Mouse (Mus musculus) hindbrain, embryonic 16.5 days (tissue): Measurements from ENCODE around the gene Atp1a1. TPM values are rescaled to one million over a fixed set of nuclear protein-coding genes. Genes with fewer than 3 reads are reported as not detected.
A peak's percentile ranks its signal among the peaks of the same experiment; 100 is the strongest.

Experiments
- ATAC-seq: fragments of 200-750 bp; cut with Nextera tagmentation; 2 replicates; pipeline ENCODE4 v1.8.0; 2017; ENCODE audit warnings: moderate TSS enrichment, moderate library complexity
- H3K27ac ChIP-seq: fragments of 300-500 bp; sonication (generic); 2 replicates; pipeline ENCODE4 v1.5.1; 2014; ENCODE audit warnings: low read depth, mild to moderate bottlenecking, control low read depth, low read length, moderate library complexity
- H3K27me3 ChIP-seq: fragments of 300-500 bp; sonication (generic); replicated peaks from 2 replicates; pipeline ENCODE4 v1.6.1; 2014; ENCODE audit warnings: low read length; ENCODE audit not compliant: control insufficient read depth, insufficient read depth
- H3K36me3 ChIP-seq: fragments of 300-500 bp; sonication (generic); 2 replicates; pipeline ENCODE4 v1.6.1; 2014; ENCODE audit warnings: mild to moderate bottlenecking, low read length, moderate library complexity, mixed read lengths; ENCODE audit not compliant: control insufficient read depth, insufficient read depth
- H3K4me1 ChIP-seq: fragments of 300-500 bp; sonication (generic); 2 replicates; pipeline ENCODE4 v1.6.1; 2014; ENCODE audit warnings: low read depth, low read length; ENCODE audit not compliant: control insufficient read depth, insufficient read depth
- H3K4me2 ChIP-seq: fragments of 300-500 bp; sonication (generic); 2 replicates; pipeline ENCODE4 v1.6.1; 2014; ENCODE audit warnings: mild to moderate bottlenecking, low read length, control low read depth, moderate library complexity
- H3K4me3 ChIP-seq: fragments of 300-500 bp; sonication (generic); 2 replicates; pipeline ENCODE4 v1.5.1; 2014; ENCODE audit warnings: mild to moderate bottlenecking, low read length, control low read depth, moderate library complexity
- H3K9ac ChIP-seq: fragments of 300-500 bp; sonication (generic); 2 replicates; pipeline ENCODE4 v1.6.1; 2014; ENCODE audit warnings: low read depth, mild to moderate bottlenecking, control low read depth, low read length, moderate library complexity
- H3K9me3 ChIP-seq: fragments of 300-500 bp; sonication (generic); 2 replicates; pipeline ENCODE4 v1.6.1; 2014; ENCODE audit warnings: mild to moderate bottlenecking, low read length, moderate library complexity; ENCODE audit not compliant: control insufficient read depth
- WGBS: fragments of 180-500 bp; shearing (Covaris S2); extraction: QIAGEN DNeasy Blood & Tissue Kit; methylation state at CpG from one replicate; pipeline ENCODE4 v1.1.7; 2014; 5-methylcytosine and 5-hydroxymethylcytosine counted together
- polyA plus RNA-seq: library from polyadenylated mRNA; unstranded; fragments of >200 nt; fragmentation: Nextera tagmentation; extraction: Ambion mirVana; gene quantifications from 2 replicates; pipeline ENCODE4 v1.2.1, GENCODE M21; 2015

Atp1a1 gene
- polyA plus RNA-seq, 1 experiment from 2014 or later: 67.5 TPM

GRCm38 (mm10) chr3:101552621-101553620 lies 51.6 kb downstream of the Atp1a1 start:
- ATAC-seq: no peak
- Histone ChIP-seq H3K27ac (no peak overlapping the region), H3K36me3 (no peaks in the 10 kb centered on the region), H3K4me1 (peaks cover 7% of the 10 kb centered on the region; the same call in 1 of the 2 replicates), H3K4me3 (no peak overlapping the region), H3K27me3 (no peaks in the 10 kb centered on the region), H3K9me3 (no peaks in the 10 kb centered on the region), H3K4me2 (no peak overlapping the region), H3K9ac (no peak overlapping the region)
- 89% methylated on average over 7 of the region's 7 CpGs for WGBS

- peaks cover 7% of the 10 kb centered on the region; the same call in 1 of the 2 replicates for H3K4me1 ChIP-seq
- no peak overlapping the region for H3K4me3 ChIP-seq
- WGBS: 58% methylated on average over 25 of the region's 26 CpGs
- no peak overlapping the region for H3K27ac ChIP-seq
- H3K9ac ChIP-seq: no peak overlapping the region
- no peaks in the 10 kb centered on the region for H3K27me3 ChIP-seq
- no peaks in the 10 kb centered on the region for H3K9me3 ChIP-seq
- ATAC-seq: peak; percentile 55
- no peaks in the 10 kb centered on the region for H3K36me3 ChIP-seq
- H3K4me2 ChIP-seq: no peak overlapping the region
Observed at GRCm38 (mm10) chr3:101551457-101552230, 52.8 kb downstream of the Atp1a1 start.

- Histone ChIP-seq H3K27me3 (no peaks in the 10 kb centered on the region), H3K4me1 (peaks cover 7% of the 10 kb centered on the region; the same call in 1 of the 2 replicates), H3K27ac (no peak overlapping the region), H3K4me2 (no peak overlapping the region), H3K4me3 (no peak overlapping the region), H3K9ac (no peak overlapping the region), H3K9me3 (no peaks in the 10 kb centered on the region), H3K36me3 (no peaks in the 10 kb centered on the region)
- no peak for ATAC-seq
- WGBS: 84% methylated on average over 5 of the region's 5 CpGs
Observed at GRCm38 (mm10) chr3:101549749-101550148, 54.7 kb downstream of the Atp1a1 start.

- Histone ChIP-seq H3K36me3 (no peaks in the 10 kb centered on the region), H3K9me3 (no peaks in the 10 kb centered on the region), H3K4me2 (no peak overlapping the region), H3K27me3 (no peaks in the 10 kb centered on the region), H3K4me1 (no peaks in the 10 kb centered on the region), H3K27ac (no peak overlapping the region), H3K4me3 (no peak overlapping the region), H3K9ac (no peak overlapping the region)
- ATAC-seq: no peak
- 62% methylated on average over 7 of the region's 7 CpGs for WGBS
Observed at GRCm38 (mm10) chr3:101544116-101544515, 60.4 kb downstream of the Atp1a1 start.

- no peaks in the 10 kb centered on the region for H3K36me3 ChIP-seq
- 42% methylated on average over 6 of the region's 6 CpGs for WGBS
- no peaks in the 10 kb centered on the region for H3K4me1 ChIP-seq
- no peaks in the 10 kb centered on the region for H3K27me3 ChIP-seq
- no peak for ATAC-seq
- no peak overlapping the region for H3K4me2 ChIP-seq
- H3K27ac ChIP-seq: no peak overlapping the region
- H3K9ac ChIP-seq: no peak overlapping the region
- H3K4me3 ChIP-seq: no peak overlapping the region
- H3K9me3 ChIP-seq: no peaks in the 10 kb centered on the region
Observed at GRCm38 (mm10) chr3:101541571-101541970, 62.9 kb downstream of the Atp1a1 start.

GRCm38 (mm10) chr3:101540568-101540967 lies 63.9 kb downstream of the Atp1a1 start:
- WGBS: 63% methylated on average over 4 of the region's 4 CpGs
- no peaks in the 10 kb centered on the region for H3K4me1 ChIP-seq
- H3K4me3 ChIP-seq: no peak overlapping the region
- no peak overlapping the region for H3K27ac ChIP-seq
- no peaks in the 10 kb centered on the region for H3K27me3 ChIP-seq
- no peak overlapping the region for H3K9ac ChIP-seq
- no peaks in the 10 kb centered on the region for H3K36me3 ChIP-seq
- H3K9me3 ChIP-seq: no peaks in the 10 kb centered on the region
- ATAC-seq: no peak
- H3K4me2 ChIP-seq: no peak overlapping the region

- Histone ChIP-seq H3K4me1 (no peaks in the 10 kb centered on the region; the same call in 1 of the 2 replicates), H3K27me3 (no peaks in the 10 kb centered on the region), H3K27ac (no peak overlapping the region), H3K9me3 (no peaks in the 10 kb centered on the region), H3K9ac (no peak overlapping the region), H3K4me2 (no peak overlapping the region), H3K4me3 (no peak overlapping the region), H3K36me3 (no peaks in the 10 kb centered on the region)
- no peak for ATAC-seq
- 85% methylated on average over 7 of the region's 7 CpGs for WGBS
Observed at GRCm38 (mm10) chr3:101536322-101536721, 68.2 kb downstream of the Atp1a1 start.

GRCm38 (mm10) chr3:101534311-101534710 lies 70.2 kb downstream of the Atp1a1 start:
- Histone ChIP-seq H3K4me2 (no peak overlapping the region), H3K9ac (no peak overlapping the region), H3K27me3 (no peaks in the 10 kb centered on the region), H3K4me3 (no peak overlapping the region), H3K36me3 (no peaks in the 10 kb centered on the region), H3K27ac (no peak overlapping the region), H3K9me3 (no peaks in the 10 kb centered on the region), H3K4me1 (peaks cover under 1% of the 10 kb centered on the region)
- ATAC-seq: no peak
- WGBS: 90% methylated on average over 9 of the region's 9 CpGs

- Histone ChIP-seq H3K27ac (no peak overlapping the region), H3K4me2 (no peak overlapping the region), H3K9me3 (no peaks in the 10 kb centered on the region), H3K27me3 (no peaks in the 10 kb centered on the region), H3K36me3 (no peaks in the 10 kb centered on the region), H3K9ac (no peak overlapping the region), H3K4me1 (peaks cover 8% of the 10 kb centered on the region), H3K4me3 (no peak overlapping the region)
- WGBS: 83% methylated on average over 2 of the region's 2 CpGs
- ATAC-seq: no peak
Observed at GRCm38 (mm10) chr3:101533373-101533772, 71.1 kb downstream of the Atp1a1 start.
